In the genomic region with DNA sequence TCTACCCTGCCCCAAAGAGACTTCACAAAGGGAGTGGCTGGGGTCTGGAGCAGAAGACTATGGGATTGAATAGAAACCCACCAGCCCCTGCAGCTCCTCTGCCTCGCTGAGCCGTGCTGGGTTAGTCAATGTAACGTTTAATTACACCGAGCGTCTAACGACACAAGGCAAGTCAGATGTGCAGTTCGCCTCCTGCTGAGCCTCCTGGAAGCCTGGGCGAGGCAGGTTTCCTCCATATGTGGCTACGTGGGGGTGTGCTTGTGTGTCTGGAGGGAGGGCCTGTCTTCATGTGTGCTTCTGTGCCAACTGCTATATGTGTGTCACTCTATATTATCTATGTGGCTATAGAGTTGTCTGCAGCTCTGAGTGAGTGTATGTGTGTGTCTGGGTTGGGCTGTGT, we compare ENCODE assay signal across 21 mouse cellular contexts.
"Had no signal": no experiment of that assay in that cellular context is flagged by ENCODE, and none has a peak within 500 bp of the region (broad histone marks: within the 10 kb centered on the region; RNA-seq: fewer than 3 reads in every experiment).

No protein-coding gene starts in this region.

- H3K4me2 ChIP-seq: limb, embryonic 12.5 days; limb, embryonic 15.5 days; liver, embryonic 11.5 days; lung, embryonic 14.5 days; midbrain, embryonic 12.5 days; midbrain, embryonic 15.5 days; neural tube, embryonic 15.5 days; stomach, embryonic 15.5 days had no signal

- ATAC-seq: liver, postnatal 0 days; lung, postnatal 0 days; midbrain, embryonic 15.5 days had no signal

- H3K9ac ChIP-seq: limb, embryonic 12.5 days; limb, embryonic 15.5 days; liver, embryonic 14.5 days; liver, postnatal 0 days; lung, embryonic 14.5 days; midbrain, embryonic 12.5 days; midbrain, embryonic 15.5 days; neural tube, embryonic 15.5 days; stomach, embryonic 15.5 days had no signal

- H3K27me3 ChIP-seq: limb, embryonic 12.5 days; limb, embryonic 15.5 days; midbrain, embryonic 12.5 days; midbrain, embryonic 15.5 days; stomach, embryonic 15.5 days had no signal

- H3K9me3 ChIP-seq: limb, embryonic 12.5 days; limb, embryonic 15.5 days; midbrain, embryonic 12.5 days; midbrain, embryonic 15.5 days; neural tube, embryonic 15.5 days; stomach, embryonic 15.5 days had no signal

- H3K4me3 ChIP-seq: limb, embryonic 12.5 days; limb, embryonic 15.5 days; midbrain, embryonic 12.5 days; midbrain, embryonic 15.5 days; myocyte; neural tube, embryonic 15.5 days; stomach, embryonic 15.5 days had no signal

- DNase-seq: kidney, adult 9 months; kidney, postnatal 14 days; kidney, postnatal 4 days; left cerebral cortex, postnatal 4 days; liver, postnatal 0 days; lung, embryonic 14.5 days; right cerebral cortex, adult 18-20 months; right cerebral cortex, postnatal 14 days; right cerebral cortex, postnatal 4 days; thymus, postnatal 25 days had no signal

- H3K36me3 ChIP-seq: limb, embryonic 12.5 days; limb, embryonic 15.5 days; midbrain, embryonic 12.5 days; midbrain, embryonic 15.5 days; neural tube, embryonic 15.5 days; stomach, embryonic 15.5 days had no signal

- H3K27ac ChIP-seq: limb, embryonic 12.5 days; limb, embryonic 15.5 days; liver, embryonic 14.5 days; macrophage; midbrain, embryonic 12.5 days; midbrain, embryonic 15.5 days; neural tube, embryonic 15.5 days; stomach, embryonic 15.5 days had no signal
